Mouse (Mus musculus) stomach, embryonic 16.5 days (tissue): ENCODE results near the gene Clasp1. TPM values are rescaled to one million over a fixed set of nuclear protein-coding genes. Genes with fewer than 3 reads are reported as not detected.

Experiments
- ATAC-seq: fragments of 200-750 bp; cut with Nextera tagmentation; 2 replicates; pipeline ENCODE4 v1.8.0; 2017; ENCODE audit warnings: moderate number of reproducible peaks, moderate TSS enrichment; ENCODE audit not compliant: insufficient read depth, low FRiP score
- H3K27ac ChIP-seq: fragments of 300-500 bp; sonication (generic); 2 replicates; pipeline ENCODE4 v1.5.1; 2014; ENCODE audit warnings: low read length
- H3K27me3 ChIP-seq: fragments of 300-500 bp; sonication (generic); 2 replicates; pipeline ENCODE4 v1.6.1; 2014; ENCODE audit warnings: low read length, control low read depth, mixed read lengths; ENCODE audit not compliant: control insufficient read depth, insufficient read depth
- H3K36me3 ChIP-seq: fragments of 300-500 bp; sonication (generic); 2 replicates; pipeline ENCODE4 v1.6.1; 2014; ENCODE audit warnings: low read length; ENCODE audit not compliant: control insufficient read depth, insufficient read depth
- H3K4me1 ChIP-seq: fragments of 300-500 bp; sonication (generic); 2 replicates; pipeline ENCODE4 v1.6.1; 2014; ENCODE audit warnings: low read length, control low read depth, mixed read lengths; ENCODE audit not compliant: control insufficient read depth, insufficient read depth
- H3K4me2 ChIP-seq: fragments of 300-500 bp; sonication (generic); 2 replicates; pipeline ENCODE4 v1.6.1; 2014; ENCODE audit warnings: low read depth, low read length, mixed read lengths
- H3K4me3 ChIP-seq: fragments of 300-500 bp; sonication (generic); replicated peaks from 2 replicates; pipeline ENCODE4 v1.5.1; 2014; ENCODE audit warnings: mild to moderate bottlenecking, low read length
- H3K9ac ChIP-seq: fragments of 300-500 bp; sonication (generic); 2 replicates; pipeline ENCODE4 v1.6.1; 2014; ENCODE audit warnings: low read length
- H3K9me3 ChIP-seq: fragments of 300-500 bp; sonication (generic); replicated peaks from 2 replicates; pipeline ENCODE4 v1.6.1; 2016; ENCODE audit warnings: low read length, control low read depth; ENCODE audit not compliant: control insufficient read depth
- WGBS: fragments of 180-500 bp; shearing (Covaris S2); extraction: QIAGEN DNeasy Blood & Tissue Kit; methylation state at CpG from one replicate; pipeline ENCODE4 v1.1.7; 2014; 5-methylcytosine and 5-hydroxymethylcytosine counted together
- polyA plus RNA-seq: library from polyadenylated mRNA; unstranded; fragments of >200 nt; fragmentation: Nextera tagmentation; extraction: Ambion mirVana; gene quantifications from 2 replicates; pipeline ENCODE4 v1.2.1, GENCODE M21; 2015

The Clasp1 gene
- polyA plus RNA-seq, 1 experiment from 2014 or later: 39.3 TPM

DNA sequence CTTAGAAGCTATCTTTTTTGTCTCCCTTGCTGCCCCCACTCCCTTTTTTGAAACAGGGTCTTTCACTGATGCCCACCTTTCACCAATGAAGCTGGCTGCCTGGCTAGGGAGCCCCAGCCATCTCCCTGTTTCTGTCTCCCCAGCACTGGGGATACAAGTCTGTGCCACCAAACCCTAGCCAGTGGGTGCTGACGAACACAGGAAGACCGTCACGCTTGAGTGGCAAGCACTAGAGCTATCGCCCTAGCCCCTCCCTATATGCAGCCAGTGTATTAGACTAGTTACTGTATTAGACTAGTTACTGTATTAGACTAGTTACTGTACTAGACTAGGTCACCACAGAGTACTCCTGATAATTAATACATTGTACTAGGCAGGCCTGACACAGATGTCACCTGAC, 66.0 kb downstream of the Clasp1 start:
- Histone ChIP-seq H3K36me3 (no peaks in the 10 kb centered on the region), H3K4me3 (no peak overlapping the region), H3K9me3 (no peaks in the 10 kb centered on the region), H3K27ac (no peak overlapping the region), H3K4me2 (no peak overlapping the region), H3K4me1 (peaks cover 15% of the 10 kb centered on the region), H3K9ac (no peak overlapping the region), H3K27me3 (no peaks in the 10 kb centered on the region)
- WGBS: 89% methylated on average over 4 of the region's 4 CpGs
- ATAC-seq: no peak

DNA sequence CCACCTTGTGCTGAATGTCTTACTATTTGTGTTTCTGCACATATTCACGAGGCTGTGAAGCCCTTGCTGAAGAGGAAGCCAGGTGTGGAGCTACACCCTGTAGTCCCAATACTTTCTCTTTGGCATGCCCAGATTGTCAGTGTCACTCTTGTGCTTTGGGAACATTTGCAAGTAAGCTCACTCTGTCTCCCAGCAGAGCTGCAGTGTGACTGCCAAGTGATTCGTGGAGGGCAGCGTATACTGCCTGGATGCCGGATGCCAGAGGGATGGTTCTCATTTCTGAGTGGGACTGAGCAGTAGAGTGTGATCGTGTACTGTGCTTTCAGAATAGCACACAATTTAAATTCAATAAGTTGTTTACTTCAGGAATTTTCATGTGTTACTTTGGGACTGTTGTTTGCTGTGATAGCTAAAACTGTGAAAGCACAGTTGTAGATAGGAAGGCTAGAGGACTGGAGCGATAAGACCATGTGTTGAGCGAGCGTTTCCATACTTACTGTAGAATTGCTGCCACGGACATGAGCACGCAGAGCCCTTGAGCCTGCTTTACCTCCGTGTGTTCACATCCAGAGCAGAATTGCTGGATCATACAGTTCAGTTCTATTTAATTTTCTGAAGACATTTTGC, 68.5 kb downstream of the Clasp1 start:
- Histone ChIP-seq H3K27me3 (no peaks in the 10 kb centered on the region), H3K36me3 (no peaks in the 10 kb centered on the region), H3K4me1 (peaks cover 16% of the 10 kb centered on the region), H3K4me3 (no peak overlapping the region), H3K27ac (no peak overlapping the region), H3K9me3 (no peaks in the 10 kb centered on the region), H3K4me2 (0 out of 2 replicates have a peak overlapping the region, but pooled peaks have one; percentile 57), H3K9ac (no peak overlapping the region)
- ATAC-seq: no peak
- 52% methylated on average over 11 of the region's 11 CpGs for WGBS

DNA sequence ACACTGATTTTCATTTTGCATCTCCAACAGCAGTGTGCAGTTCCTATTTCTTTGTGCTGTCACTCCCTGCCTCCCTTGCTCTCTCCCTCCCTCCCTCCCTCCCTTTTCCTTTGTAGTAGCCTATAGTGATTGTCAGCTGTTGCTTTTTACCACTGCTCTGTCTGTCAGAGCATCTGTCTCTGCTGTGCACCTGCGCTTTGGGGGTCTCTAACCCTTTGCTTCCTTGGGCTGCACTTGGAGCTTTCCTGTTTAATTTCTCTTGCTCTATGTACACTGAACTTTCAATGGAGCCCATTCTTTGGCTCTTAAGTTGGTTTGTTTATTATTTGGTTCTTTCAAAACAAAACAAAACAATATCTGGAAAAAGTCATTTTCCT, 69.0 kb downstream of the Clasp1 start:
- no peak for ATAC-seq
- Histone ChIP-seq H3K27ac (no peak overlapping the region), H3K4me1 (peaks cover 16% of the 10 kb centered on the region), H3K4me2 (peak overlapping the region; percentile 57; the same call in 1 of the 2 replicates), H3K9me3 (no peaks in the 10 kb centered on the region), H3K27me3 (no peaks in the 10 kb centered on the region), H3K4me3 (no peak overlapping the region), H3K9ac (no peak overlapping the region), H3K36me3 (no peaks in the 10 kb centered on the region)
- 28% methylated on average over 1 of the region's 1 CpGs for WGBS

DNA sequence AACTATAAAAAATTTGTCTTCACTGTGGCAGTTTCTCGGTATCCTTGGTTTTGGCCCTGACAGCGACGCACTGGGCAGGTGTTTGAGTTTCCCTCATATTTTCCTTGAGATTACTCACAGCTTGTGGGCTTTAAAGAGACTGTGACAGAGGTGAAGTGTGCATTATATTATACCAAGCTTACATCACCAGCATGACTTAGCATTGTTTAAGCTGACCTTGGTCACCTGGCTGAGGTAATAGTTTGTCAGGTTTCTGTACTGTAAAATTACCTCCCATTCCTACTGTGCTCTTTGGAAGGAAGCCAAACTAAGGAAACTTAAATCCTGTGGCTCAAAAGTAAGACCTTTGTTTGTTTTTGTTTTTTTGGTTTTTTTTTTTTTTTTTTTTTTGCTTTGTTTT, 69.4 kb downstream of the Clasp1 start:
- H3K27ac ChIP-seq: peak overlapping the region; percentile 92
- H3K9ac ChIP-seq: no peak overlapping the region
- no peak overlapping the region; the same call in 1 of the 2 replicates for H3K4me3 ChIP-seq
- H3K4me2 ChIP-seq: peak overlapping the region; percentile 57
- no peaks in the 10 kb centered on the region for H3K9me3 ChIP-seq
- WGBS: 39% methylated on average over 3 of the region's 3 CpGs
- H3K4me1 ChIP-seq: peaks cover 16% of the 10 kb centered on the region
- no peak for ATAC-seq
- H3K27me3 ChIP-seq: no peaks in the 10 kb centered on the region
- no peaks in the 10 kb centered on the region for H3K36me3 ChIP-seq

DNA sequence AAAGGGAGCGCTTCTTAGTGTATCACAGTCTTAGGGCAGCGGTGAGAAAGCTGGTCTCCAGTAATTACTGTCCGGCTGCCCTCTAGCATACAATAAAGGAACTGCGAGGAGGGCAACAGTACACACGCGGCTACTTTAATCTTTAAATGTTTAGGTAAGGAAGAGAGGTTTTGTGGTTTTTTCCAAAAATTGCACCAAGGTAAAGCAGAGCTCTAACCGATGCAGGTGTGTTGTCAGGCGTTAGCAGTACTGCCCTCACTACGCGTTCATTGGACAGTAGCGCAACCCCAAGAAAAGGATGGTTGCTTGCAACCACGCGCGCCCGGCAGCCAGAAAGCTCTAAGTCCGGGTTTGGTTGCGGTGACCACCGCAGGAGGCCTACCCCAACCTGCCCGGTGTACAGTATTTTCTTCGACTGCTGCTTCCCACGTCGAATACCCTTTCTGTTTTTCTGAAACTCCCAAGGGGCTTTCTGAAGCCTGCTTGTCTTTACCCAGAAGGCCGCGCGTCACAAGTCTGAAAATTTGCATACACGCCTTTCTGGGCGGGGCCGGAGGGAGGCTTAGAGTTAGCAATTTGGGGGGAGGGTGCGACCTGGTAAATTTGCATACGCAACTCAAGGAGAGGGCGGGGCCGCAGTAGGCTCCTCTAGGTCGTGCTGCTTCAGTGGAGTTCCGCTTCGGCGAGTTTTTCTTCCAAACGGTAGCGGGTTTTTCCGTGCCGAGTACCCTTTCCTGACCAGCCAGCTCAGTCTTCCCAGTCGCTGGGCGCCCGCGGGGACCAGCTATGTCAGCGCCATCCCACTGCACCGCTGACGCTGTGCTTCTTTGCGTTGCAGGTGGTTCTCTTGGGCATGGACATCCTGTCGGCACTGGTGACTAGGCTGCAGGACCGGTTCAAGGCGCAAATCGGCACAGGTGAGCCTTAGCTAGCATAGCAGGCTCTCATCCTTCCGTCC, 70.4 kb downstream of the Clasp1 start:
- Histone ChIP-seq H3K4me3 (peak overlapping the region; percentile 56), H3K36me3 (no peaks in the 10 kb centered on the region), H3K9me3 (no peaks in the 10 kb centered on the region), H3K4me2 (peak overlapping the region; percentile 57), H3K9ac (peak overlapping the region; percentile 65), H3K27me3 (no peaks in the 10 kb centered on the region), H3K4me1 (peaks cover 16% of the 10 kb centered on the region), H3K27ac (peak overlapping the region; percentile 92)
- WGBS: 1% methylated on average over 53 of the region's 53 CpGs
- peak; percentile 94 for ATAC-seq

DNA sequence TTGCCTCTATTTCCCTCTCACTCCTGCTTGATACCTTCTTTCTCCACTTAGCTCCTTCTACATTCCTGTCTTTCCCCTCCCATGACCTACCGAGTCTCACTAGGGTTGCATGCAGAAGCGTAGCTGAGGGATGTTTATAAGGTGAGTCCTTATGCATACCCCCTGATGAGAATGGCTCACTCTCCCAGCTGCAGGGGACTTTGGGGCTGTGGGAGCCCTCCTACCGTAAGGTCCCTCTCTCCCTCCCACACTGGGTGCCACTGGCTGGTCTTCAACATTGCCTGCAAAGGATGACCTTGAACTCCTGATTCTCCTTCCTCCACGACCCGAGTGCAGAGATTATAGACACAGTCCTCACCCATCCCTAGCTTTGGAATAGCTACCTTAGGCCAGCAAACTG, 71.9 kb downstream of the Clasp1 start:
- H3K36me3 ChIP-seq: peaks cover 13% of the 10 kb centered on the region
- peaks cover 16% of the 10 kb centered on the region for H3K4me1 ChIP-seq
- ATAC-seq: no peak
- no peaks in the 10 kb centered on the region for H3K27me3 ChIP-seq
- no peak overlapping the region for H3K27ac ChIP-seq
- WGBS: 89% methylated on average over 5 of the region's 5 CpGs
- H3K4me2 ChIP-seq: no peak overlapping the region
- no peak overlapping the region for H3K4me3 ChIP-seq
- H3K9me3 ChIP-seq: no peaks in the 10 kb centered on the region
- no peak overlapping the region for H3K9ac ChIP-seq

DNA sequence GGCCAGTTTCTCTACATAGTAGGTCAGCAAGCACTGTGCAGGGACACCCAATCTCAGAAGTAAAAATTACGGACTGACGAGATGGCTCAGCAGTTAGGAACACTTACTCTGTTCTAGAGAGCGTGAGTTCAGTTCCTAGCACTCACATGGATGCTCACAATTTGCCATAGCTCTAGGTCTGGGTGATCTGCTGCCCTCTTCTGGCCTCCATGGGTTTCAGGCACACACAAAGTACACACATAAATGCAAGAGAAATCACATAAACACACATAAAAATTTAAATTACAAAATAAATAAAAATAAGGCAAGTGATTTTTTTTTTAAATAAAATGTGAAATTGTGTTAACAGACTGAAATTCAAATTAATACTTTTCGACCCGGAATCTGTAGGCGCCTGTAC, 77.2 kb downstream of the Clasp1 start:
- Histone ChIP-seq H3K9me3 (no peaks in the 10 kb centered on the region), H3K4me1 (no peaks in the 10 kb centered on the region), H3K9ac (no peak overlapping the region), H3K27ac (no peak overlapping the region), H3K4me2 (no peak overlapping the region), H3K4me3 (no peak overlapping the region), H3K27me3 (no peaks in the 10 kb centered on the region), H3K36me3 (peaks cover 16% of the 10 kb centered on the region)
- ATAC-seq: no peak
- 93% methylated on average over 6 of the region's 6 CpGs for WGBS

DNA sequence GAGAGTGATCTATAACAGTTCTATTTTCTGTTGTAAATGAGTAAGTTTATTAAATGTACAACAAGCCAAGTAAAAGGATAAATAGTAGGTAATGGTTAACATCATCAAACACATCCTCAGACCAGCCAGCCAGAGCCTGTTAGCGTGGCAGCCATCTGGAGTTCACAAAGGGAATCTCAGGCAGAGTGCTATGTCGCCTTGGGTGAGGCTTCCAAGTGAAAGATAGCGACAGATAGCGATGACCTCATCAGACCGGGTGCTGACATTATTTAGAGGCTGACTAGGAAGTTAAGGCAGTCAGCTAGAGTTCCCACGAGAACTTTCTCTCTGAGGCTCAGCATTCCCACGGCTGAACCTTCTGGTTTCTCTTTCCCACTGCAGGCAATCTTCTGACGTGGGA, 83.5 kb downstream of the Clasp1 start:
- ATAC-seq: no peak
- 76% methylated on average over 8 of the region's 8 CpGs for WGBS
- Histone ChIP-seq H3K27ac (no peak overlapping the region), H3K9ac (no peak overlapping the region), H3K27me3 (no peaks in the 10 kb centered on the region), H3K4me3 (no peak overlapping the region), H3K9me3 (no peaks in the 10 kb centered on the region), H3K4me1 (no peaks in the 10 kb centered on the region), H3K36me3 (0 out of 2 replicates have a peak, but pooled peaks cover 2% of the 10 kb centered on the region), H3K4me2 (no peak overlapping the region)

DNA sequence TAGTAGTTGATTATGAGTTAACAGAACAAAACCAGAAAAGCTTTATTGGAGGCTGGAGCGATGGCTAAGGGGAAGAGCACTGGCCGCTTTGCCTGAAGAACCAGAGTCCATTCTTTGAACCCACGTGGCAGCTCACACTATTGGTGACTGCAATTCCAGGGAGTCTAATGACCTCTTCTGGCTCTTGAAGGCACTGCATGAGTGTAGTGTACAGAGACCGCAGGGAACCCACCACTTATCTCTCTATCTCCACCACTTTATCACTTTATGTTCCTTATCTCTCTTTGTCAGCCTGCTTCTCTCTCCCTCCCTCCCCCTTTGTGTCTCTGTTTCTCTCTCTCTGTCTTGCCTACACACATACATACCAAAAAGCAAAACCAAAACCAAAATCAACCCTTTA, 88.1 kb downstream of the Clasp1 start:
- Histone ChIP-seq H3K9me3 (no peaks in the 10 kb centered on the region), H3K4me2 (no peak overlapping the region), H3K27ac (no peak overlapping the region), H3K9ac (no peak overlapping the region), H3K27me3 (no peaks in the 10 kb centered on the region), H3K4me3 (no peak overlapping the region), H3K36me3 (0 out of 2 replicates have a peak, but pooled peaks cover 2% of the 10 kb centered on the region), H3K4me1 (no peaks in the 10 kb centered on the region; the same call in 1 of the 2 replicates)
- 40% methylated on average over 4 of the region's 4 CpGs for WGBS
- no peak for ATAC-seq
